10 mouse cellular contexts compared by ENCODE assay signal in genomic region chr4:124713850-124714249, GRCm38 (mm10). TPM values are rescaled to one million over a fixed set of nuclear protein-coding genes. Genes with fewer than 3 reads are reported as not detected.
DNase-seq lines count a peak whose midpoint lies in the region; ATAC-seq and TF ChIP-seq lines count a peak whose summit lies in the region.
"Not testable (repeated sequence)": the region's sequence is repeated elsewhere in the genome, so short reads cannot be mapped to it uniquely, and the experiment has no call there.
"Had no signal": no experiment of that assay in that cellular context is flagged by ENCODE, and none has a peak within 500 bp of the region (broad histone marks: within the 10 kb centered on the region; RNA-seq: fewer than 3 reads in every experiment).

No protein-coding gene starts in this region.

- H3K27me3 ChIP-seq in ES-Bruce4 (ENCODE audit: control insufficient read depth, insufficient read depth, low read length, poor library complexity, severe bottlenecking); erythroblast, embryonic 14.5 days (ENCODE audit: control insufficient read depth); liver, embryonic 13.5 days; liver, embryonic 15.5 days: not testable (repeated sequence)

- peaks cover 20% of the 10 kb centered on the region for H3K36me3 ChIP-seq in ES-Bruce4 (ENCODE audit: control insufficient read depth, insufficient read depth, low read length, poor library complexity, severe bottlenecking)
- H3K36me3 ChIP-seq in erythroblast, embryonic 14.5 days (ENCODE audit: control insufficient read depth): peaks cover 32% of the 10 kb centered on the region
- peaks cover 32% of the 10 kb centered on the region for H3K36me3 ChIP-seq in liver, embryonic 13.5 days
- peaks cover 32% of the 10 kb centered on the region for H3K36me3 ChIP-seq in liver, embryonic 15.5 days (replicated peaks)
- peaks cover 14% of the 10 kb centered on the region for H3K36me3 ChIP-seq in macrophage (ENCODE audit: inconsistent target)

- not testable (repeated sequence) for H3K4me1 ChIP-seq in ES-Bruce4 (ENCODE audit: control insufficient read depth, insufficient read depth, low read length)
- peaks cover 28% of the 10 kb centered on the region for H3K4me1 ChIP-seq in bone marrow macrophage, adult 2 months (ENCODE audit: control insufficient read depth, insufficient read depth, low read length)
- peaks cover 67% of the 10 kb centered on the region for H3K4me1 ChIP-seq in erythroblast, embryonic 14.5 days (ENCODE audit: control insufficient read depth)
- H3K4me1 ChIP-seq in liver, embryonic 13.5 days (replicated peaks): peaks cover 65% of the 10 kb centered on the region
- H3K4me1 ChIP-seq in liver, embryonic 15.5 days (replicated peaks): peaks cover 65% of the 10 kb centered on the region

- 0 out of 2 replicates have a peak overlapping the region, but pooled peaks have one; percentile 50 for H3K9ac ChIP-seq in ES-Bruce4 (ENCODE audit: low read depth, poor library complexity, severe bottlenecking)
- H3K9ac ChIP-seq in liver, embryonic 13.5 days; liver, embryonic 15.5 days: not testable (repeated sequence)

- ATAC-seq in liver, embryonic 13.5 days (ENCODE audit: low read depth); liver, embryonic 15.5 days (ENCODE audit: insufficient read depth): not testable (repeated sequence)

- TF ChIP-seq CTCF in ES-Bruce4 (IDR thresholded peaks at IDR 0.05; ENCODE audit: low read depth, low read length); bone marrow macrophage, adult 2 months (IDR thresholded peaks at IDR 0.05; ENCODE audit: low read depth, low read length); layer of hippocampus, adult 2 months (conservative IDR thresholded peaks at IDR 0.05): not testable (repeated sequence)

- H3K79me2 ChIP-seq in macrophage (ENCODE audit: inconsistent target): peaks cover 26% of the 10 kb centered on the region

- not testable (repeated sequence) for H3K9me3 ChIP-seq in ES-Bruce4 (replicated peaks; ENCODE audit: control insufficient read depth, insufficient read depth, low read length, poor library complexity, severe bottlenecking); erythroblast, embryonic 14.5 days (ENCODE audit: control insufficient read depth, low read length); liver, embryonic 13.5 days (replicated peaks); liver, embryonic 15.5 days (replicated peaks)

- H3K27ac ChIP-seq in ES-Bruce4 (ENCODE audit: insufficient read depth, low read length) (peak overlapping the region; percentile 45), macrophage (peak overlapping the region; percentile 74; the same call in 1 of the 2 replicates)
- peak overlapping the region; percentile 6; the same call in 1 of the 2 replicates for H3K27ac ChIP-seq in bone marrow macrophage, adult 2 months (ENCODE audit: insufficient read depth, low read depth, low read length)
- H3K27ac ChIP-seq in layer of hippocampus, adult 2 months: peak overlapping the region; percentile 83; the same call in 1 of the 2 replicates
- H3K27ac ChIP-seq in liver, embryonic 13.5 days: peak overlapping the region; percentile 63
- not testable (repeated sequence) for H3K27ac ChIP-seq in liver, embryonic 15.5 days (replicated peaks)

- not testable (repeated sequence) for TF ChIP-seq EP300 in ES-Bruce4 (IDR thresholded peaks at IDR 0.05; ENCODE audit: insufficient read depth, low read depth, low read length)

- H3K4me2 ChIP-seq in liver, embryonic 13.5 days: peak overlapping the region; percentile 82; the same call in 1 of the 2 replicates
- peak overlapping the region; percentile 77 for H3K4me2 ChIP-seq in liver, embryonic 15.5 days

- not testable (repeated sequence) for H3K4me3 ChIP-seq in ES-Bruce4 (ENCODE audit: low read depth, low read length); bone marrow macrophage, adult 2 months (ENCODE audit: insufficient read depth, low read length); layer of hippocampus, adult 2 months; liver, embryonic 13.5 days (replicated peaks); liver, embryonic 15.5 days (replicated peaks)
- peak overlapping the region; percentile 99 for H3K4me3 ChIP-seq in erythroblast, embryonic 14.5 days (replicated peaks)
- peak overlapping the region; percentile 89; the same call in 1 of the 2 replicates for H3K4me3 ChIP-seq in macrophage (ENCODE audit: inconsistent target)

- DNase-seq in layer of hippocampus, adult 2 months (ENCODE audit: low spot score in 2 of 2); liver, embryonic 13.5 days: not testable (repeated sequence)

- WGBS in liver, embryonic 13.5 days (ENCODE audit: insufficient replicate concordance): 75% methylated on average over 5 of the region's 5 CpGs
- 60% methylated on average over 5 of the region's 5 CpGs for WGBS in liver, embryonic 15.5 days (ENCODE audit: insufficient replicate concordance)
- 100% methylated on average over 3 of the region's 5 CpGs for WGBS in macrophage (ENCODE audit: missing documents)

- not testable (repeated sequence) for TF ChIP-seq POLR2A in ES-Bruce4 (IDR thresholded peaks at IDR 0.05; ENCODE audit: insufficient read depth, low read length); bone marrow macrophage, adult 2 months (IDR thresholded peaks at IDR 0.05; ENCODE audit: borderline replicate concordance, low read depth, low read length)

RNA-seq across cellular contexts. Expression of gene Sf3a3, which starts 0.7 kb away (rescaled TPM):
- polyA plus RNA-seq in ES-Bruce4 (2011; ENCODE audit: insufficient read depth, insufficient read length, low read depth, missing spikeins): 110 and 127 TPM in 2 replicates
- polyA plus RNA-seq in bone marrow macrophage, adult 2 months (2012; ENCODE audit: insufficient read depth, insufficient read length, missing spikeins): 44.4 and 47.6 TPM in 2 replicates
- polyA plus RNA-seq in erythroblast, embryonic 14.5 days (2012): 2.5 and 3.6 TPM in 2 replicates
- total RNA-seq in layer of hippocampus, adult 2 months (2021): 10 to 100 TPM; 35.1 to 35.7 TPM
- polyA plus RNA-seq in liver, embryonic 13.5 days (2015; fragmentation: Nextera tagmentation; extraction: Ambion mirVana): 91.3 and 101 TPM in 2 replicates
- 53.9 and 58.2 TPM in 2 replicates for polyA plus RNA-seq in liver, embryonic 15.5 days (2015; fragmentation: Nextera tagmentation; extraction: Ambion mirVana)
- 10 to 100 TPM; 29.3 to 87.9 (median 60.7) TPM for total RNA-seq in macrophage (2018; cell fraction: chromatin; rRNA removed)
- total RNA-seq in macrophage (2018; cell fraction: cytosol; rRNA removed): 10 to 100 TPM; 30.9 to 47.9 (median 40.8) TPM
- total RNA-seq in macrophage (2018; cell fraction: nucleus; rRNA removed): 10 to 100 TPM; 20.8 to 65.4 (median 32.2) TPM
- polyA plus RNA-seq in macrophage (2018): 38.3 to 63.8 TPM (median 62.7 TPM) in 3 replicates

RNA-seq across cellular contexts. Expression of gene Fhl3, which starts 13.3 kb away (rescaled TPM):
- polyA plus RNA-seq in ES-Bruce4 (2011; ENCODE audit: insufficient read depth, insufficient read length, low read depth, missing spikeins) (11.4 and 14.0 TPM in 2 replicates), macrophage (2018) (24.2 to 70.3 TPM (median 28.8 TPM) in 3 replicates)
- polyA plus RNA-seq in bone marrow macrophage, adult 2 months (2012; ENCODE audit: insufficient read depth, insufficient read length, missing spikeins): 149 and 167 TPM in 2 replicates
- 0.05 and 0.09 TPM in 2 replicates for polyA plus RNA-seq in erythroblast, embryonic 14.5 days (2012)
- total RNA-seq in layer of hippocampus, adult 2 months (2021): 1 to 10 TPM; 1.4 to 1.5 TPM
- 3.1 and 3.6 TPM in 2 replicates for polyA plus RNA-seq in liver, embryonic 13.5 days (2015; fragmentation: Nextera tagmentation; extraction: Ambion mirVana)
- 1.9 and 2.1 TPM in 2 replicates for polyA plus RNA-seq in liver, embryonic 15.5 days (2015; fragmentation: Nextera tagmentation; extraction: Ambion mirVana)
- total RNA-seq in macrophage (2018; cell fraction: chromatin; rRNA removed): 100 to 1,000 TPM in 5 of 26 experiments, 10 to 100 TPM in 21; 19.4 to 246 (median 86.4) TPM
- 100 to 1,000 TPM in 1 of 26 experiments, 10 to 100 TPM in 25; 25.7 to 105 (median 54.7) TPM for total RNA-seq in macrophage (2018; cell fraction: cytosol; rRNA removed)
- total RNA-seq in macrophage (2018; cell fraction: nucleus; rRNA removed): 100 to 1,000 TPM in 5 of 26 experiments, 10 to 100 TPM in 21; 31.8 to 142 (median 70.6) TPM

RNA-seq across cellular contexts. Expression of gene Utp11, which starts 20.4 kb away (rescaled TPM):
- polyA plus RNA-seq in ES-Bruce4 (2011; ENCODE audit: insufficient read depth, insufficient read length, low read depth, missing spikeins): 56.9 and 60.4 TPM in 2 replicates
- 45.8 and 49.4 TPM in 2 replicates for polyA plus RNA-seq in bone marrow macrophage, adult 2 months (2012; ENCODE audit: insufficient read depth, insufficient read length, missing spikeins)
- polyA plus RNA-seq in erythroblast, embryonic 14.5 days (2012): 0.19 and 0.50 TPM in 2 replicates
- total RNA-seq in layer of hippocampus, adult 2 months (2021): 10 to 100 TPM; 16.6 to 18.6 TPM
- polyA plus RNA-seq in liver, embryonic 13.5 days (2015; fragmentation: Nextera tagmentation; extraction: Ambion mirVana): 37.5 and 48.1 TPM in 2 replicates
- 18.9 and 23.4 TPM in 2 replicates for polyA plus RNA-seq in liver, embryonic 15.5 days (2015; fragmentation: Nextera tagmentation; extraction: Ambion mirVana)
- 100 to 1,000 TPM in 1 of 26 experiments, 10 to 100 TPM in 25; 12.1 to 101 (median 51.8) TPM for total RNA-seq in macrophage (2018; cell fraction: chromatin; rRNA removed)
- 10 to 100 TPM; 24.9 to 44.6 (median 33.0) TPM for total RNA-seq in macrophage (2018; cell fraction: cytosol; rRNA removed)
- 10 to 100 TPM; 11.1 to 53.3 (median 29.8) TPM for total RNA-seq in macrophage (2018; cell fraction: nucleus; rRNA removed)
- polyA plus RNA-seq in macrophage (2018): 32.1 to 58.7 TPM (median 57.7 TPM) in 3 replicates

RNA-seq across cellular contexts. Expression of gene Inpp5b, which starts 27.8 kb away (rescaled TPM):
- polyA plus RNA-seq in ES-Bruce4 (2011; ENCODE audit: insufficient read depth, insufficient read length, low read depth, missing spikeins) (21.7 and 27.0 TPM in 2 replicates), macrophage (2018) (20.2 to 23.6 TPM (median 22.9 TPM) in 3 replicates)
- 29.4 and 33.8 TPM in 2 replicates for polyA plus RNA-seq in bone marrow macrophage, adult 2 months (2012; ENCODE audit: insufficient read depth, insufficient read length, missing spikeins)
- polyA plus RNA-seq in erythroblast, embryonic 14.5 days (2012): 1.5 and 2.5 TPM in 2 replicates
- total RNA-seq in layer of hippocampus, adult 2 months (2021): 10 to 100 TPM; 43.6 to 51.2 TPM
- polyA plus RNA-seq in liver, embryonic 13.5 days (2015; fragmentation: Nextera tagmentation; extraction: Ambion mirVana): 43.2 and 49.7 TPM in 2 replicates
- 38.1 and 38.3 TPM in 2 replicates for polyA plus RNA-seq in liver, embryonic 15.5 days (2015; fragmentation: Nextera tagmentation; extraction: Ambion mirVana)
- total RNA-seq in macrophage (2018; cell fraction: chromatin; rRNA removed): 100 to 1,000 TPM in 8 of 26 experiments, 10 to 100 TPM in 18; 21.2 to 240 (median 86.4) TPM
- 10 to 100 TPM; 14.1 to 43.3 (median 24.3) TPM for total RNA-seq in macrophage (2018; cell fraction: cytosol; rRNA removed)
- total RNA-seq in macrophage (2018; cell fraction: nucleus; rRNA removed): 100 to 1,000 TPM in 3 of 26 experiments, 10 to 100 TPM in 23; 23.7 to 144 (median 56.6) TPM

RNA-seq across cellular contexts. Expression of gene Pou3f1, which starts 57.2 kb away (rescaled TPM):
- polyA plus RNA-seq in ES-Bruce4 (2011; ENCODE audit: insufficient read depth, insufficient read length, low read depth, missing spikeins) (12.8 and 14.9 TPM in 2 replicates), macrophage (2018) (0.49 to 1.1 TPM (median 0.70 TPM) in 3 replicates)
- polyA plus RNA-seq in bone marrow macrophage, adult 2 months (2012; ENCODE audit: insufficient read depth, insufficient read length, missing spikeins): not detected in 2 replicates
- 0.01 and 0.02 TPM in 2 replicates for polyA plus RNA-seq in erythroblast, embryonic 14.5 days (2012)
- 10 to 100 TPM; 40.5 to 40.7 TPM for total RNA-seq in layer of hippocampus, adult 2 months (2021)
- polyA plus RNA-seq in liver, embryonic 13.5 days (2015; fragmentation: Nextera tagmentation; extraction: Ambion mirVana): not detected in 2 replicates
- polyA plus RNA-seq in liver, embryonic 15.5 days (2015; fragmentation: Nextera tagmentation; extraction: Ambion mirVana): not detected in 2 replicates
- total RNA-seq in macrophage (2018; cell fraction: chromatin; rRNA removed): 1 to 10 TPM in 11 of 26 experiments, under 1 TPM in 13, not detected in 2; 0.25 to 4.4 (median 0.90) TPM
- 10 to 100 TPM in 2 of 26 experiments, 1 to 10 TPM in 20, under 1 TPM in 4; 0.86 to 14.3 (median 2.7) TPM for total RNA-seq in macrophage (2018; cell fraction: cytosol; rRNA removed)
- 10 to 100 TPM in 9 of 26 experiments, 1 to 10 TPM in 11, under 1 TPM in 6; 0.48 to 20.4 (median 5.9) TPM for total RNA-seq in macrophage (2018; cell fraction: nucleus; rRNA removed)
- total RNA-seq: adrenal gland, adult 18-20 months; common myeloid progenitor, adult 5-6 weeks had no signal
- polyA plus RNA-seq: activated CD4-positive, CD25-positive, alpha-beta regulatory T cell, adult 4 months had no signal

Comparison
In these comparisons a context has a peak if more than half of its experiments do, and no peak if none do; other contexts are left out.
1. RNA of gene Utp11, which starts 20.4 kb away (polyA plus RNA-seq): 32.1 to 58.7 TPM in macrophage, 56.9 to 60.4 TPM in ES-Bruce4, 45.8 to 49.4 TPM in bone marrow macrophage, adult 2 months, 37.5 to 48.1 TPM in liver, embryonic 13.5 days and 18.9 to 23.4 TPM in liver, embryonic 15.5 days; 0.19 to 0.50 TPM in erythroblast, embryonic 14.5 days; every median in the first group is over 10 times any median in the second.